Mouse (Mus musculus): ENCODE results near the gene Med24. TPM values are rescaled to one million over a fixed set of nuclear protein-coding genes. Genes with fewer than 3 reads are reported as not detected.

Med24 gene
- polyA plus RNA-seq, 1 experiment from 2014 or later: 42.5 TPM

DNA sequence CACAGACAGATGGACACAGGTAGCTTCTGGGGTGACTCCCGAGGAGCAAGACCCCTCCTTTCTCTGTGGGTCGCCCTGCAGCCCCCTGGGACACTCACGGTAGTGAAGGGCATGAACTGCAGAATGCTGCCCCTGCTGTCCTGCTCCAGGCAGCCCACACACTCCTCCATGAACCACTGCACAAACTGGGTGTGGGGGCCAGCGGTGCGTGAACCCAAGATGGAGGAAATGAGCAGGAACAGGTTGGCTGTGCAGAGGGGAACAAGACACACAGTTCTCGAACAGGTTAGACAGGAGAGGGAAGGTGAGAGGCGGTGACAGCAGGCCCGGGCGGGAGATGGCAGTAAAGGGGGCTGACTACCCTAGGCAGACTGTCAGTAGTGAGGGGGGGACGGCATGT, 24.2 kb downstream of the Med24 start:
- no peak overlapping the region for H3K4me2 ChIP-seq (replicated peaks)
- H3K27me3 ChIP-seq (replicated peaks): no peaks in the 10 kb centered on the region
- no peak for ATAC-seq
- 88% methylated on average over 10 of the region's 10 CpGs for WGBS
- H3K27ac ChIP-seq: no peak overlapping the region
- no peak overlapping the region for H3K9ac ChIP-seq
- H3K4me3 ChIP-seq (replicated peaks): no peak overlapping the region
- H3K4me1 ChIP-seq (replicated peaks): peaks cover 19% of the 10 kb centered on the region
- no peaks in the 10 kb centered on the region for H3K9me3 ChIP-seq
- peaks cover 24% of the 10 kb centered on the region; the same call in 1 of the 2 replicates for H3K36me3 ChIP-seq

DNA sequence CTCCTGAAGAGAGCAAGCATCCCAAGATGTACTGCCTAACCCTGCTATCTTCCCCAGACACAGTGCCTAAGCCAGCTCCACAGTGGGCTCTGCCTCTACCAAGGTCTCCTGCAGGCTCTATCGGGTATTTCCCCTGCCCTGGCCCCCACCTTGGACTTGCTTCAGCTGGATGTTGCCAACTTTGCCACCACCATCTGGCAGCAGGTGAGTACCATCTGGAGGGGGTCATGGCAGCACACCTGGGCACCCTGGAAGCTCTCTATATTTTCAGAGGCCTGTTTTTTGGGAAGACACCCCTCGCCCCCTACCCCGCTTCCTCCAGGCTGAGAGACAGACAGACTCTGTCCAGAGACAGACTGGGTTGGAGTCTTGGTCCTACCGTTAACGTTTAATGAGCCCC, 26.9 kb downstream of the Med24 start:
- no peaks in the 10 kb centered on the region for H3K27me3 ChIP-seq (replicated peaks)
- H3K4me1 ChIP-seq (replicated peaks): no peaks in the 10 kb centered on the region
- ATAC-seq: no peak
- no peaks in the 10 kb centered on the region for H3K9me3 ChIP-seq
- H3K27ac ChIP-seq: no peak overlapping the region
- peaks cover 23% of the 10 kb centered on the region; the same call in 1 of the 2 replicates for H3K36me3 ChIP-seq
- no peak overlapping the region for H3K9ac ChIP-seq
- no peak overlapping the region for H3K4me2 ChIP-seq (replicated peaks)
- WGBS: 68% methylated on average over 5 of the region's 5 CpGs
- H3K4me3 ChIP-seq (replicated peaks): no peak overlapping the region

DNA sequence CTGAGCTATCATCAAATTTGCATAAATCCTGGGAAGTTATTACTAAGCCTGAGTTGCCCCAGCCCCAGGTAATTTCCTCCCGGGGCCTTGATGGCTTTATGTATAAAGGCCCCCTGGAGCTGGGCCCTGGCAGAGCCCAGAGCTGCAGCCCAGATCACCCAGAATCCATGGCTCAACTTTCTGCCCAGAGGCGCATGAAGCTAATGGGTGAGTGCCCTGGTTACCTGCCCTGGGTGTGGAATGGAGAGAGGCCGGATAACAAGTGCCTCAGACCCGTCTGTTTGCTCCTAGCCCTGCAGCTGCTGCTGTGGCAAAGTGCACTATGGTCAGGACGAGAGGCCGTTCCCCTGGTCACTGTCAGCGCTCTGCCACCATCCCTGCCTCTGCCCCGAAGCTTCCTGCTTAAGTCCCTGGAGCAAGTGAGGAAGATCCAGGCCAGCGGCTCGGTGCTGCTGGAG, 28.0 kb downstream of the Med24 start, which contains the start of gene Csf3:
Gene Csf3 (plus strand): TSS at position 51 of the 458 bp plus-strand sequence.
- no peak within 1 kb of the TSS for H3K4me3 ChIP-seq (replicated peaks)
- no peaks in the 10 kb centered on the region for H3K27me3 ChIP-seq (replicated peaks)
- H3K4me2 ChIP-seq (replicated peaks): no peak within 1 kb of the TSS
- no peak within 1 kb of the TSS for H3K9ac ChIP-seq
- no peak within 1 kb of the TSS for H3K27ac ChIP-seq
- WGBS: 43% methylated on average over 10 of the region's 10 CpGs
- H3K9me3 ChIP-seq: no peaks in the 10 kb centered on the region
- no peaks in the 10 kb centered on the region for H3K4me1 ChIP-seq (replicated peaks)
- H3K36me3 ChIP-seq: peaks cover 14% of the 10 kb centered on the region; the same call in 1 of the 2 replicates
- ATAC-seq: no peak

DNA sequence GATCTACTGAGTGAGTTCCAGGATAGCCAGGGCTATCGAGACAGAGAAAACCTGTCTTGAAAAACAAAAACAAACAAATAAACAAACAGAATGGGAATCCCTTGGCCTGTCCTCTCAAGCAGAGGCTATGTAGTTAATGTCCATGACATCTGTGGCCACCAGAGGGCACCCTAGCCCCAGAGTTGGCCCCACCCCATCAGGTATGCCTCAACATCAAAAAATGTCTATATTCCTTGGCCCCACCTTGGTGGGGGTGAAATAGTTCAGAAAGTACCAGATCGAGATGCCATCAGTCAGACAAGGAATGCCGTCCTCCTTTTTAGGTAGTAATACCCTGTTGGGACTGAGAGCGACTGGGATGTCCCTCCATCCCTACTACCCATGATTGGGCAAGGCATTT, 29.3 kb downstream of the Med24 start:
- no peaks in the 10 kb centered on the region for H3K4me1 ChIP-seq (replicated peaks)
- H3K9me3 ChIP-seq: no peaks in the 10 kb centered on the region
- 31% methylated on average over 4 of the region's 4 CpGs for WGBS
- H3K27ac ChIP-seq: no peak overlapping the region
- no peak overlapping the region for H3K4me2 ChIP-seq (replicated peaks)
- no peak overlapping the region for H3K9ac ChIP-seq
- H3K27me3 ChIP-seq (replicated peaks): no peaks in the 10 kb centered on the region
- peaks cover 14% of the 10 kb centered on the region; the same call in 1 of the 2 replicates for H3K36me3 ChIP-seq
- peak; percentile 78 for ATAC-seq
- H3K4me3 ChIP-seq (replicated peaks): no peak overlapping the region

DNA sequence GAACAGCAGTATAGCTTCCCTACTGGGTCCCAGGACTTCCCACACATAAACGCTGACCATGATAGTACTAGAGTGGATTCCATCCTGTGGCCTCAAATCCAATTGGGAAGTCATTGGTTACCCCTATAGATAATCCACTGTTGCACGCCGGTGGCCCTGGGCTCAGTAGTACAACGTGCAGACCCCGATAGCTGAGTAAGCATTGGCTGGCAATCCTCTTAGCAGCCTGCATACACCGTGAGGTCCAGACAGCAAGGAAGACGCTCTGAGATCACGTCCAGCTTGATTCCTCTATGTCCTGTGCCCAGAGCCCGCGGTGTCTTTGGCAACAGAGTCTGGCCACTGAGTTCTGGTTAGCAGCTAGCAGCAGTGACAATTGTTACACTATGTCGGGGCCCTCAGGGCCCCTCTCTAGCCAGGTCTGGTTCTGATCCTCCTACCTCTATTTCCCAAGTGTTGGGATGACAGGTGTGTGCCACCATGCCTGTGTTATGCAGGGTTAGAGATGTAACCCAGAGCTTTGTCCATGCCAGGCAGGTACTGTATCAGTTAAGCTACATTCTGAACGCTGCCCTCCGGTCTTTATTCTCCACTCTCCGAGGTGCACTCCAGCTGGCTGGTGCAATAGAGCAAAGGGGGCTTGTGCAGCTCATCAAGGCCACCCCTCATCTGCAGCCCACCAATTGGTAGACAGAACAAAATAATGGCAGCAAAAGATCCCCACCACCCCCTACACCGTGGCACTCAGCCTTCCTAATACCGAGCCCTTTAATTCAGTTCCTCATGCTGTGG, 30.2 kb downstream of the Med24 start:
- H3K36me3 ChIP-seq: peaks cover 16% of the 10 kb centered on the region; the same call in 1 of the 2 replicates
- no peaks in the 10 kb centered on the region for H3K4me1 ChIP-seq (replicated peaks)
- no peak overlapping the region for H3K27ac ChIP-seq
- no peak overlapping the region for H3K4me3 ChIP-seq (replicated peaks)
- no peak overlapping the region for H3K9ac ChIP-seq
- no peaks in the 10 kb centered on the region for H3K9me3 ChIP-seq
- 86% methylated on average over 16 of the region's 16 CpGs for WGBS
- ATAC-seq: no peak
- no peaks in the 10 kb centered on the region for H3K27me3 ChIP-seq (replicated peaks)
- H3K4me2 ChIP-seq (replicated peaks): no peak overlapping the region

DNA sequence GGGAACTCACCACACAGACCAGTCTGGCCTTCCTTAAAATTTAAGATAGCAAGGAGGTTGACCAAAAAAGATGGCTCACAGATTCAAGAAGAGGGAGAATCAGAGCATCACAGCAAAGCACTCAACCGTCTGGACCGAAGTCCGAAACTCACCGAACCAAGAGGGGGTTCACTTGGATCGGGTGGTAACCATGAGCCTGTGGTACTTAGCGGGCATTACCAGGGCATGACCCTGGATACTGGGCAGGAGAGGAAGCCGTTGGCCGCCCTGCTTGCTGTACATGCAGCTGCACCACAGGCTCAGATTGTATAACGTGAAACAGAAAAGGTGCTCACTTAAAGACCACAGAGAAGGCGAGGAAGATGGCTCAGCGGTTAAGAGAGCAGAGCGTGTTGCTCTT, 32.0 kb downstream of the Med24 start:
- no peak overlapping the region for H3K9ac ChIP-seq
- no peak for ATAC-seq
- no peak overlapping the region for H3K4me3 ChIP-seq (replicated peaks)
- H3K27ac ChIP-seq: no peak overlapping the region
- WGBS: 90% methylated on average over 12 of the region's 12 CpGs
- H3K36me3 ChIP-seq: peaks cover 28% of the 10 kb centered on the region
- no peaks in the 10 kb centered on the region for H3K4me1 ChIP-seq (replicated peaks)
- H3K27me3 ChIP-seq (replicated peaks): no peaks in the 10 kb centered on the region
- H3K9me3 ChIP-seq: no peaks in the 10 kb centered on the region
- no peak overlapping the region for H3K4me2 ChIP-seq (replicated peaks)

DNA sequence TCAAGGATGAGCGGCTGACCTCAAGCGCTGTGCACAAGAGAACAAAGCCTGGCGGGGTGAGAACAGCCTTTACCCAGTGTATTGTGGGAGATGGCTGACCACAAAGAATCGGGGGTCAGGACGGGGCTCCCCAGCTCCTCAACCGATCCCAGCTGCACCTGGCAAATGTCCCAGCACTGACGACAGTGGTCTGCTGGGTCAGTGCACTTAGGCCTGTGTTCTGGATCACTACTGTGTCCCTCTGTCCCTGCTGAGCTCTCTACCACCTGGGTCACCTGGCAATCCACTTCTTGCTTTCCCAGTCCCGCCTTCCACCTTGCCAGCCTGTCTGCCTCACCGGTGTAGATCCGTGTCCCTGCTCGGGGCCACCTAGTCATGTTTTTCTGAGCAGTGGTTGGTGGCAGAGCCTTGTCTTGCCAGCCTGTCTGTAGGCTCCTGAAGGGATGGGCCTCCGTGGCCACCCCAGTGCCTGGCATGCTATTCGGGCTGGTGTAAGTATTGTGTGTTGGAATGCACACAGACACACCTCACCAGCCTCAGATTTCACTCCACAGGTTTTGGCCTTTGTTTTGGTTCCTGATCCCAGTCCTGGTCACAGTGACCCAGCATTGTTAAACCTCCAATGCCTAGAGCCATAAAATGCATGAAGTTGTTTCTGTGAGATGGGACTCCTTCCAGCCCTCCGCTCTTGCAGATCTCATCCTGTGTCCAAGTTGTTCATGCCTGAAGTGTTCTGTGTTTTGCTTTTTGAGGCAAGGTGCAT, 32.6 kb downstream of the Med24 start:
- 85% methylated on average over 14 of the region's 14 CpGs for WGBS
- Histone ChIP-seq H3K36me3 (peaks cover 30% of the 10 kb centered on the region), H3K4me1 (replicated peaks) (no peaks in the 10 kb centered on the region), H3K27ac (no peak overlapping the region), H3K9me3 (no peaks in the 10 kb centered on the region), H3K4me3 (replicated peaks) (no peak overlapping the region), H3K27me3 (replicated peaks) (no peaks in the 10 kb centered on the region), H3K9ac (no peak overlapping the region), H3K4me2 (replicated peaks) (no peak overlapping the region)
- ATAC-seq: no peak

DNA sequence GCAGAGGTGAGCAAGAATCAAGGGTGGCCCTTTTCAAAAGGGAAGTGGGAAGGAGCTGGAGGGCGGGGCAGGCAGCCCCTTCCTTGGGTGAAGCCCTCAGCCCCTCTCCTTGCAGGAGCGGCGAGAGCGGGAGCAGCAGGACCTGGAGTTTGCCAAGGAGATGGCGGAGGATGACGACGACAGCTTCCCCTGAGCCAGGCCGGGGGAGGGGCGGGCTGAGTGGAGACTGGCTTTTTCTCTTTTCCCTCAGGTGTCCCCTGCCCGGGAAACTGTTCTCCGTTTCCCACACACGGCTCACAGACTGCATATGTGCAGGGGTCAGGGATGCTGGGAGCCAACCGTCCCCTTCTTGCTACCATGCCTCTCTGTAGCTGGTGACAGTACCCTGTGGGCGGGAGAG, 33.8 kb downstream of the Med24 start:
- Histone ChIP-seq H3K4me2 (replicated peaks) (no peak overlapping the region), H3K4me1 (replicated peaks) (no peaks in the 10 kb centered on the region), H3K36me3 (peaks cover 42% of the 10 kb centered on the region), H3K4me3 (replicated peaks) (no peak overlapping the region), H3K9ac (no peak overlapping the region), H3K27ac (no peak overlapping the region), H3K27me3 (replicated peaks) (no peaks in the 10 kb centered on the region), H3K9me3 (no peaks in the 10 kb centered on the region)
- WGBS: 65% methylated on average over 14 of the region's 14 CpGs
- ATAC-seq: no peak

DNA sequence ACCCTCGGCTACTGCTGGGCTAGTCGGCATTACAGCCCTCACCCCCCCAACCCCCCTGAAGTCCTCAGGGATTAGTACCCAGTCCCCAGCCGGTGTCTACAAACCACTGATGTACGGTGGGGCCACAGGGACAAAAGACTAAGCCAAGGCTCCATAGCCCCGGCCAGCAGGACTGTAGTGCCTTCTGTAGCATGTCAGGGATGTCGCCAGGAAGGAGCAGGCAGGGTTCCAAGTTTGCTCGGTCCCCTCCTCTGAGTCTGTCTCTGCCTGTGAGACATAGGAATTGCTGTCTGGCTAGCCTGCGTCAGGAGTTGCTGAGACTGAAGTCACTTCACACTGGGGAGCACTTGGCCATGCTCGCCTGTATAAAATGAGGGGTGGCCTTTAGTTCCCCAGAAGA, 34.9 kb downstream of the Med24 start:
- H3K4me1 ChIP-seq (replicated peaks): no peaks in the 10 kb centered on the region
- no peak overlapping the region for H3K4me2 ChIP-seq (replicated peaks)
- no peaks in the 10 kb centered on the region for H3K27me3 ChIP-seq (replicated peaks)
- H3K9ac ChIP-seq: no peak overlapping the region
- no peak overlapping the region for H3K27ac ChIP-seq
- 76% methylated on average over 9 of the region's 9 CpGs for WGBS
- no peaks in the 10 kb centered on the region for H3K9me3 ChIP-seq
- no peak overlapping the region for H3K4me3 ChIP-seq (replicated peaks)
- H3K36me3 ChIP-seq: peaks cover 51% of the 10 kb centered on the region
- no peak for ATAC-seq

DNA sequence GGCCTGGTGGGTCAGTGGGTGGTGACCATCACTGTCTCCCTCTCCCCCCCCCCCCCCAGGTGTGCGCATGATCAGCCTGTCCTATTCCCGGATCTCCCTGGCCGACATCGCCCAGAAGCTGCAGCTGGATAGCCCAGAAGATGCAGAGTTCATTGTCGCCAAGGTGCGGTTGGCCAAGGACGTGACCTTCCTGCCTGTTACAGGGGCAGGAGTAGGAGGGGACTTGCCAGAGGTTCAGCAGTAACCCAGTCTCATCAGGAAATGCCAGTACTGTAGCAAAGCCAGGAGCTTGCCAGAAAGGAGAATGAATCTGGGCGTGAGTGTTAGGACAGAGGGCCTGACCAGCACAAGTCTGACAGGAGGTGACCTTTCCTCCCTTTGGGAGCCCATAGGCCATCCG, 35.5 kb downstream of the Med24 start:
- H3K27me3 ChIP-seq (replicated peaks): no peaks in the 10 kb centered on the region
- H3K36me3 ChIP-seq: peaks cover 51% of the 10 kb centered on the region
- H3K4me3 ChIP-seq (replicated peaks): no peak overlapping the region
- H3K4me2 ChIP-seq (replicated peaks): no peak overlapping the region
- H3K9ac ChIP-seq: no peak overlapping the region
- 86% methylated on average over 9 of the region's 9 CpGs for WGBS
- no peak for ATAC-seq
- no peaks in the 10 kb centered on the region for H3K4me1 ChIP-seq (replicated peaks)
- H3K27ac ChIP-seq: no peak overlapping the region
- no peaks in the 10 kb centered on the region for H3K9me3 ChIP-seq

DNA sequence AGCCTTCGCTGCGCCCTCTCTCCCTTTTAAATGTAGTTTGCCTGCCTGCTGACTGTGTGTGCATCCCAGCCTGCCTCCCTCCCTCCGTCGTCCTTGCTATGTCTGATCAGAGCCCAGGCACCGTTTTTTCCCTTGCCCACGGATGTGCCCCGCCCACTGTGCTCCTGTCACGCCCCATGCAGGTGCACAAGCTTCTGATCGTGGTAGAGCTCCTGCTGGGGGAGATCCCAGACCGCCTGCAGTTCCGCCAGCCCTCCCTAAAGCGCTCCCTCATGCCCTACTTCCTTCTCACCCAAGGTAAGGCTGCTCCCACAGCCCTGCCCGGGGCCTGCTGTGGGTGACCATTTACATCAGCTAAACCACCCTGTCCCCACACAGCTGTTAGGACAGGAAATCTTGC, 36.0 kb downstream of the Med24 start:
- ATAC-seq: 0 out of 2 replicates have a peak, but pooled peaks have one; percentile 37
- Histone ChIP-seq H3K27ac (no peak overlapping the region), H3K9me3 (no peaks in the 10 kb centered on the region), H3K4me3 (replicated peaks) (no peak overlapping the region), H3K27me3 (replicated peaks) (no peaks in the 10 kb centered on the region), H3K9ac (no peak overlapping the region), H3K4me2 (replicated peaks) (no peak overlapping the region), H3K36me3 (peaks cover 53% of the 10 kb centered on the region), H3K4me1 (replicated peaks) (no peaks in the 10 kb centered on the region)
- 67% methylated on average over 13 of the region's 13 CpGs for WGBS

DNA sequence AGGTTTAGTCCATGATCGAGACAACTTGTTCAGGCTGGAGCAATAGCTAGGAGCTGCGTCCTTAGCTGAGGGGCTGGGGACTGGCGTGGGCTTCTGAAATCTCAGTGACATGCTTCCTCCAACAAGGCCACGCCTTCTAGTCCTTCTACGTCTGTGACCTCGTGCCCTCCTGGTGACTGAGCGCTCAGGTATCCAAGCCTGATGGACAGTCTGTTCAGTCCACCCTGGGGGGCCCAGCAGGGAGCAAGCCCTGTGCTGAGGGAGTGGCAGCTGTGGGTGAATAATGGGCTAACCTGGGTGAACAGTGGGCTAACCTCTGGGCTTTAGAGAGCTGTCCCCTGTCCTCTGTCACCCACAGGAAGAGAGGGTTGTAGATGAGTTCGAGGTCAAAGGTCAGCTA, 41.2 kb downstream of the Med24 start:
- 86% methylated on average over 8 of the region's 8 CpGs for WGBS
- no peaks in the 10 kb centered on the region for H3K9me3 ChIP-seq
- no peak overlapping the region for H3K9ac ChIP-seq
- no peak overlapping the region for H3K4me3 ChIP-seq (replicated peaks)
- no peak overlapping the region for H3K27ac ChIP-seq
- H3K4me1 ChIP-seq (replicated peaks): 0 out of 2 replicates have a peak, but pooled peaks cover 4% of the 10 kb centered on the region
- ATAC-seq: no peak
- peaks cover 55% of the 10 kb centered on the region for H3K36me3 ChIP-seq
- H3K27me3 ChIP-seq (replicated peaks): no peaks in the 10 kb centered on the region
- no peak overlapping the region for H3K4me2 ChIP-seq (replicated peaks)
